Mouse (Mus musculus) lung, postnatal 0 days (tissue): ENCODE results near the gene Rrp1b. TPM values are rescaled to one million over a fixed set of nuclear protein-coding genes. Genes with fewer than 3 reads are reported as not detected.

Experiments used
- ATAC-seq: fragments of 200-750 bp; cut with Nextera tagmentation; 2 replicates; pipeline ENCODE4 v1.8.0; 2017; ENCODE audit warnings: moderate library complexity
- DNase-seq: peaks from one replicate; pipeline ENCODE4 v3.0.0-alpha.2; 2016; ENCODE audit warnings: low spot score
- H3K27ac ChIP-seq: fragments of 300-500 bp; sonication (generic); 2 replicates; pipeline ENCODE4 v1.5.1; 2014; ENCODE audit warnings: antibody characterized with exemption, mild to moderate bottlenecking, low read length, mixed read lengths
- H3K27me3 ChIP-seq: fragments of 300-500 bp; sonication (generic); replicated peaks from 2 replicates; pipeline ENCODE4 v1.6.1; 2014; ENCODE audit warnings: low read length, mixed read lengths; ENCODE audit not compliant: insufficient read depth
- H3K36me3 ChIP-seq: fragments of 300-500 bp; sonication (generic); 2 replicates; pipeline ENCODE4 v1.6.1; 2014; ENCODE audit warnings: low read length, mixed read lengths; ENCODE audit not compliant: insufficient read depth
- H3K4me1 ChIP-seq: fragments of 300-500 bp; sonication (generic); 2 replicates; pipeline ENCODE4 v1.6.1; 2014; ENCODE audit warnings: antibody characterized with exemption, low read depth, low read length, mixed read lengths; ENCODE audit not compliant: insufficient read depth
- H3K4me2 ChIP-seq: fragments of 300-500 bp; sonication (generic); replicated peaks from 2 replicates; pipeline ENCODE4 v1.6.1; 2014; ENCODE audit warnings: low read depth, mild to moderate bottlenecking, low read length, moderate library complexity, mixed read lengths
- H3K4me3 ChIP-seq: fragments of 300-500 bp; sonication (generic); 2 replicates; pipeline ENCODE4 v1.5.1; 2014; ENCODE audit warnings: low read depth, low read length
- H3K9ac ChIP-seq: fragments of 300-500 bp; sonication (generic); replicated peaks from 2 replicates; pipeline ENCODE4 v1.6.1; 2014; ENCODE audit warnings: low read depth, mild to moderate bottlenecking
- H3K9me3 ChIP-seq: fragments of 300-500 bp; sonication (generic); 2 replicates; pipeline ENCODE4 v1.6.1; 2016; ENCODE audit warnings: low read length, mixed read lengths
- CTCF ChIP-seq: IDR thresholded peaks from 2 replicates; pipeline ENCODE4 v1.5.1; 2016; ENCODE audit warnings: antibody characterized with exemption, mild to moderate bottlenecking
- EP300 ChIP-seq: IDR thresholded peaks from 2 replicates; pipeline ENCODE4 v1.6.1; 2016; ENCODE audit warnings: antibody characterized with exemption, mild to moderate bottlenecking, control low read depth
- WGBS: fragments of 180-500 bp; shearing (Covaris S2); extraction: QIAGEN DNeasy Blood & Tissue Kit; methylation state at CpG from one replicate; pipeline ENCODE4 v1.1.7; 2014; 5-methylcytosine and 5-hydroxymethylcytosine counted together
- polyA plus RNA-seq: library from polyadenylated mRNA; unstranded; fragments of >200 nt; fragmentation: Nextera tagmentation; extraction: Ambion mirVana; gene quantifications from 2 replicates; pipeline ENCODE4 v1.2.1, GENCODE M21; 2015

The Rrp1b gene
- polyA plus RNA-seq, 1 experiment from 2014 or later, result 26.3 TPM

- H3K4me1 ChIP-seq, result peaks cover 8% of the 10 kb centered on the region; the same call in 1 of the 2 replicates
- H3K27ac ChIP-seq, result no peak overlapping the region
- 62% methylated on average over 6 of the region's 6 CpGs for WGBS
- H3K4me3 ChIP-seq, result no peak overlapping the region
- no peaks in the 10 kb centered on the region; the same call in 1 of the 2 replicates for H3K27me3 ChIP-seq
- H3K4me2 ChIP-seq, result no peak overlapping the region
- no peaks in the 10 kb centered on the region for H3K9me3 ChIP-seq
- no peak for ATAC-seq
- no peak for DNase-seq
- no peak overlapping the region for H3K9ac ChIP-seq
- no peaks in the 10 kb centered on the region for H3K36me3 ChIP-seq
- TF ChIP-seq EP300 (no peak), CTCF (no peak)
These were observed 73.5 kb downstream of the Rrp1b start for GRCm38 (mm10) chr17:32109201-32109940.

- 23% methylated on average over 2 of the region's 2 CpGs for WGBS
- H3K27me3 ChIP-seq, result no peaks in the 10 kb centered on the region; the same call in 1 of the 2 replicates
- H3K27ac ChIP-seq, result no peak overlapping the region
- H3K36me3 ChIP-seq, result no peaks in the 10 kb centered on the region
- no peak for TF ChIP-seq CTCF
- no peak for TF ChIP-seq EP300
- no peak overlapping the region for H3K4me2 ChIP-seq
- DNase-seq, result peak; percentile 33
- no peak overlapping the region for H3K9ac ChIP-seq
- no peaks in the 10 kb centered on the region for H3K9me3 ChIP-seq
- H3K4me3 ChIP-seq, result no peak overlapping the region
- peaks cover 8% of the 10 kb centered on the region; the same call in 1 of the 2 replicates for H3K4me1 ChIP-seq
- ATAC-seq, result peak; percentile 46; the same call in 1 of the 2 replicates
These were observed 74.5 kb downstream of the Rrp1b start for GRCm38 (mm10) chr17:32110424-32110823.

GRCm38 (mm10) chr17:32110980-32111780 is 75.3 kb downstream of the Rrp1b start:
- Histone ChIP-seq H3K36me3 (no peaks in the 10 kb centered on the region), H3K4me2 (no peak overlapping the region), H3K27me3 (no peaks in the 10 kb centered on the region; the same call in 1 of the 2 replicates), H3K9ac (no peak overlapping the region), H3K9me3 (no peaks in the 10 kb centered on the region), H3K27ac (no peak overlapping the region), H3K4me3 (no peak overlapping the region), H3K4me1 (peaks cover 8% of the 10 kb centered on the region; the same call in 1 of the 2 replicates)
- TF ChIP-seq CTCF (no peak), EP300 (no peak)
- ATAC-seq, result no peak
- no peak for DNase-seq
- 72% methylated on average over 10 of the region's 10 CpGs for WGBS

Other genes with a start within 250 kb of the Rrp1b start
- 29.5 and 35.9 TPM in 2 replicates for gene Sik1, start 180.3 kb upstream of the Rrp1b start, polyA plus RNA-seq
- 0.30 and 0.58 TPM in 2 replicates for gene Hsf2bp, start 249 bp downstream of the Rrp1b start, polyA plus RNA-seq
- 8.3 and 9.7 TPM in 2 replicates for gene Notch3, start 130.8 kb downstream of the Rrp1b start, polyA plus RNA-seq
- 0.23 and 0.36 TPM in 2 replicates for gene Ephx3, start 153.4 kb downstream of the Rrp1b start, polyA plus RNA-seq
- 33.3 and 37.3 TPM in 2 replicates for gene Brd4, start 248.6 kb downstream of the Rrp1b start, polyA plus RNA-seq